ENCODE assay signal across 9 mouse cellular contexts in genomic region chr16:70351641-70352280, GRCm38 (mm10). TPM values are rescaled to one million over a fixed set of nuclear protein-coding genes. Genes with fewer than 3 reads are reported as not detected.
DNase-seq lines count a peak whose midpoint lies in the region; ATAC-seq and TF ChIP-seq lines count a peak whose summit lies in the region.
"Had no signal": no experiment of that assay in that cellular context is flagged by ENCODE, and none has a peak within 500 bp of the region (broad histone marks: within the 10 kb centered on the region; RNA-seq: fewer than 3 reads in every experiment).

No protein-coding gene starts in this region.

- WGBS in heart, embryonic 15.5 days: 49% methylated on average over 11 of the region's 11 CpGs
- 66% methylated on average over 11 of the region's 11 CpGs for WGBS in midbrain, embryonic 13.5 days

- peak overlapping the region; percentile 91 for H3K27ac ChIP-seq in brown adipose tissue, adult 24 weeks (replicated peaks; ENCODE audit: low read depth, low read length)
- H3K27ac ChIP-seq in heart, embryonic 15.5 days: peak overlapping the region; percentile 51
- H3K27ac ChIP-seq in midbrain, embryonic 13.5 days: no peak overlapping the region
- no peak overlapping the region for H3K27ac ChIP-seq in layer of hippocampus, adult 2 months
- H3K27ac ChIP-seq: macrophage had no signal

- H3K9ac ChIP-seq in heart, embryonic 15.5 days: no peak overlapping the region
- H3K9ac ChIP-seq in midbrain, embryonic 13.5 days (replicated peaks): no peak overlapping the region

- H3K9me3 ChIP-seq in heart, embryonic 15.5 days (replicated peaks): no peaks in the 10 kb centered on the region
- peaks cover 3% of the 10 kb centered on the region; the same call in 1 of the 2 replicates for H3K9me3 ChIP-seq in midbrain, embryonic 13.5 days

- H3K4me2 ChIP-seq in heart, embryonic 15.5 days: no peak overlapping the region
- H3K4me2 ChIP-seq in midbrain, embryonic 13.5 days (replicated peaks): 0 out of 2 replicates have a peak overlapping the region, but pooled peaks have one; percentile 10

- no peaks in the 10 kb centered on the region for H3K36me3 ChIP-seq in heart, embryonic 15.5 days
- H3K36me3 ChIP-seq in midbrain, embryonic 13.5 days: no peaks in the 10 kb centered on the region

- no peak for TF ChIP-seq CTCF in layer of hippocampus, adult 2 months (conservative IDR thresholded peaks at IDR 0.05)

- no peak overlapping the region for H3K4me3 ChIP-seq in brown adipose tissue, adult 24 weeks (ENCODE audit: insufficient read depth, low read depth, low read length)
- no peak overlapping the region for H3K4me3 ChIP-seq in heart, embryonic 15.5 days
- H3K4me3 ChIP-seq in midbrain, embryonic 13.5 days (replicated peaks): no peak overlapping the region
- H3K4me3 ChIP-seq in layer of hippocampus, adult 2 months: no peak overlapping the region

- H3K4me1 ChIP-seq in brown adipose tissue, adult 24 weeks (ENCODE audit: control insufficient read depth, insufficient read depth, insufficient read length, low read length): peaks cover 2% of the 10 kb centered on the region
- peaks cover 10% of the 10 kb centered on the region for H3K4me1 ChIP-seq in heart, embryonic 15.5 days (replicated peaks)
- no peaks in the 10 kb centered on the region for H3K4me1 ChIP-seq in midbrain, embryonic 13.5 days (replicated peaks)

- ATAC-seq in heart, embryonic 15.5 days (replicated peaks; ENCODE audit: insufficient number of reproducible peaks, insufficient read depth, low FRiP score, low read depth): no peak
- ATAC-seq in midbrain, embryonic 13.5 days: no peak
- ATAC-seq in activated CD4-positive, CD25-positive, alpha-beta regulatory T cell, adult 4 months: no peak

- H3K27me3 ChIP-seq in heart, embryonic 15.5 days: no peaks in the 10 kb centered on the region
- no peaks in the 10 kb centered on the region for H3K27me3 ChIP-seq in midbrain, embryonic 13.5 days

- DNase-seq in Muller cell, postnatal 12 days (ENCODE audit: inconsistent ontology term): peak; percentile 54
- DNase-seq in kidney, postnatal 36 days: peak; percentile 61 to 75
- no peak for DNase-seq in frontal cortex, postnatal 25 days (ENCODE audit: low spot score in 2 of 2)
- no peak for DNase-seq in layer of hippocampus, adult 2 months (ENCODE audit: low spot score in 2 of 2)

RNA-seq across cellular contexts. Expression of gene Gbe1, which starts 38.0 kb away (rescaled TPM):
- polyA plus RNA-seq in brown adipose tissue, adult 24 weeks (2012; ENCODE audit: insufficient read depth, insufficient read length, missing spikeins): 333 and 361 TPM in 2 replicates
- polyA plus RNA-seq in heart, embryonic 15.5 days (2015; fragmentation: Nextera tagmentation; extraction: Ambion mirVana): 61.8 and 73.2 TPM in 2 replicates
- polyA plus RNA-seq in midbrain, embryonic 13.5 days (2015; fragmentation: Nextera tagmentation; extraction: Ambion mirVana): 13.3 and 15.7 TPM in 2 replicates
- polyA plus RNA-seq in activated CD4-positive, CD25-positive, alpha-beta regulatory T cell, adult 4 months (2017; shearing (Covaris generic)): 10 to 100 TPM; 10.7 to 14.6 TPM
- 1 to 10 TPM; 6.7 to 7.4 TPM for total RNA-seq in layer of hippocampus, adult 2 months (2021)

Comparison
In these comparisons a context has a peak if more than half of its experiments do, and no peak if none do; other contexts are left out.
1. DNase-seq: peak in Muller cell, postnatal 12 days (single experiment) and kidney, postnatal 36 days (2 of 2); none in frontal cortex, postnatal 25 days (0 of 2) and layer of hippocampus, adult 2 months (0 of 2).
2. H3K27ac ChIP-seq: peak in brown adipose tissue, adult 24 weeks (single experiment) and heart, embryonic 15.5 days (single experiment); none in midbrain, embryonic 13.5 days (single experiment) and layer of hippocampus, adult 2 months (single experiment).